Mouse (Mus musculus): ENCODE measurements around the gene Lhx8. TPM values are rescaled to one million over a fixed set of nuclear protein-coding genes. Genes with fewer than 3 reads are reported as not detected.
A peak's percentile ranks its signal among the peaks of the same experiment; 100 is the strongest.

Gene Lhx8
- not detected in 2 replicates for polyA plus RNA-seq (2011; ENCODE audit: insufficient read depth, insufficient read length, low replicate concordance, missing spikeins)

DNA sequence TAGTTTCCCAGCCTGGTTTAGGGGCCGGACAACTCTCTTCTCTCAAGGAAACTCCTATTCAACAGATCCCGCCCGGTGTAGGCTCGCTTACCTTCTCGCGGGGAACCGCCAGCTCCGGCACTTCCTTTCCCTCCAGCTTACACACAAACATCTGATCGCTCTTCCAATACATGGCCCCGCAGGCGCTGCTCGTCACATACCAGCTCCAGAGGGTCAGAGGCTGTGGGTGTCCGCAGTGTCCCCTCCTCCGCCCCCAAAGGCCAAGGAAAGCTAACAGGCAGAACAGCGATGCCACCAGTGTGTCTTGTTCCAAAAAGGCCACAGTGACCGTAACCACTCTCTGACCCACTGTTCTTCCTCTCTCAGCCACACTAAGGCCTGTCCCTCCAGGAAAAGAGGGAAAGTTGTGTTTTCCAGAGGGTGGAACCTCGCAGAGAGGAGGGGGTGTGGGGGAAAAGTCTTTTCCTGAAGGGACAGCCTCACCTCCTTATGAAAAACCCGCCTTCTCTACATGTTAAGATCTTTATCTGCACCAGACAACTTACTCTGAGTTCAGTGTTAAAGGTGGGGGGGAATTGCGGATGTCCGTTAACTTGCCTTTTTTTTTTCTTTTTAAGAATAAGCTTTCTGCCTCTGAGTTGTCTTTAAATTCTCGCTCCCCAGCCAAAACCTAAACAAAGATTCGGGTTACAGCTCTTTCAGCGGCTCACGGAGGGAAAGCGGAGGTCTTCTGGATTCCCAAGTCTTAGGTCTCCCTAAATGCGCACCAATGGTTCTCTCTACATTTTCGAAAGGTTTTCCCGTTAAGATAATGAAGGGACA, at the start of gene Lhx8:
Gene Lhx8 (minus strand): TSS at position 479 of the 822 bp plus-strand sequence.
- TF ChIP-seq POLR2A (IDR thresholded peaks at IDR 0.05; ENCODE audit: borderline replicate concordance, control insufficient read depth, low read depth, low read length) = no peak
- TF ChIP-seq CTCF (IDR thresholded peaks at IDR 0.05; ENCODE audit: control insufficient read depth, insufficient read depth, low read length) = no peak
- 4% methylated on average over 28 of the region's 28 CpGs for WGBS
- Histone ChIP-seq H3K27ac (ENCODE audit: control insufficient read depth, insufficient read depth, low read depth, low read length, poor library complexity) (no peak within 1 kb of the TSS), H3K4me3 (replicated peaks; ENCODE audit: control insufficient read depth, low read depth, low read length) (no peak within 1 kb of the TSS), H3K4me1 (ENCODE audit: control insufficient read depth, insufficient read depth, low read length) (no peaks in the 10 kb centered on the region)

DNA sequence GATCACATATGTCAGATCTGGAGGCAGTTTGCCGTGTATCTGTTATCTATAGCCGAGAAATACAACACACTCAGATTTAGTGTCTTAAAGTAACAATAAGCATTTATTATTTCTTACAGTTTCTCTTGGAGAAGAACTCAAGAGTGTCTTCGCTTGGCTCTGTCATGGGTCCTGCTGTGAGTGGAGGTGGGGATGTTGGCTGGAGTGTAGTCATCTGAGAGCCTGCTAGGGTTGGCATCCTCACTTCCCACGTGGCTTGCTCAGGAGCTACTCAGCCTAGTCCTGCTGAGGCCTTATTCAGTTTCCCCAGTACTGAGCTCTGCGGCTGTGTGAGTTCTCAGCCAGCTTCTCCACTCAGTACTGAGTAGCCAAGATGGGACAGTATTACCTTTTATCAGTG, 43.1 kb upstream of the Lhx8 start:
- H3K4me3 ChIP-seq (replicated peaks; ENCODE audit: control insufficient read depth, low read depth, low read length) = no peak overlapping the region
- WGBS = 71% methylated on average over 5 of the region's 5 CpGs
- TF ChIP-seq POLR2A (IDR thresholded peaks at IDR 0.05; ENCODE audit: borderline replicate concordance, control insufficient read depth, low read depth, low read length) = no peak
- TF ChIP-seq CTCF (IDR thresholded peaks at IDR 0.05; ENCODE audit: control insufficient read depth, insufficient read depth, low read length) = no peak
- no peak overlapping the region for H3K27ac ChIP-seq (ENCODE audit: control insufficient read depth, insufficient read depth, low read depth, low read length, poor library complexity)
- no peaks in the 10 kb centered on the region for H3K4me1 ChIP-seq (ENCODE audit: control insufficient read depth, insufficient read depth, low read length)

DNA sequence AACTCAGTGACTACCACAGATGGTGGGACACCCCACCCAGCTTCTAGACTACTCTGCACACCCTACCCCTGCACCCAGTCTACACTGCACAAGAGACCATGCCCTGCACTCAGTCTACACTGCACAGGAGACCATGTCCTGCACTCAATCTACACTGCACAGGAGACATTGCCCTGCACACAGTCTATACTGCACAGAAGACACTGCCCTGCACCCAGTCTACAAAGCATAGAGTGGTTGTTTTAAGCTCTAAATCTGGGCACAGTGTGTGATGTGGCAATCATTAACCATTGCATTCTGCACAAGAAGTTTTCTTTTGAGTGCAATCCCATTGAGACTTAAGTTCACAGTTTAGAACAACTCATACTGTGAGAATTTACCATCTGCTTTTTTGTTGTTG, 42.2 kb upstream of the Lhx8 start:
- TF ChIP-seq CTCF (IDR thresholded peaks at IDR 0.05; ENCODE audit: control insufficient read depth, insufficient read depth, low read length) (no peak), POLR2A (IDR thresholded peaks at IDR 0.05; ENCODE audit: borderline replicate concordance, control insufficient read depth, low read depth, low read length) (no peak)
- H3K4me1 ChIP-seq (ENCODE audit: control insufficient read depth, insufficient read depth, low read length) = no peaks in the 10 kb centered on the region
- H3K27ac ChIP-seq (ENCODE audit: control insufficient read depth, insufficient read depth, low read depth, low read length, poor library complexity) = no peak overlapping the region
- no peak overlapping the region for H3K4me3 ChIP-seq (replicated peaks; ENCODE audit: control insufficient read depth, low read depth, low read length)

DNA sequence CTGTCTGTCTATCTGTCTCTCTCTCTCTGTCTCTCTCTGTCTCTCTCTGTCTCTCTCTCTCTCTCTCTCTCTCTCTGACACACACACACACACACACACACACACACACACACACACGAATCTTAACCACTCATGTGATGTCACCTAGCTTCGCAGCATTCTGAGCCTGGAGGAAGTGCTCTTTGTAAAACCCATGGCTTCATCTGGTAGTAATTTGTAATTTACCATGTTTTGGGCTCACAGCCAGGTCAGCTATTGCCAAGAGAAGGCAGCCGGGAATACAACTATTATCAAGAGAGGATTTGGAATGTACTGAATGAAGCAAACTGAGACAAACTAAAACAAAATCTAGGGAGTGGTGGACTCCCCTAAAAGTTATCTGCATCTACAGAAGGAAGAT, 36.9 kb upstream of the Lhx8 start:
- 66% methylated on average over 3 of the region's 3 CpGs for WGBS
- no peak for TF ChIP-seq CTCF (IDR thresholded peaks at IDR 0.05; ENCODE audit: control insufficient read depth, insufficient read depth, low read length)
- TF ChIP-seq POLR2A (IDR thresholded peaks at IDR 0.05; ENCODE audit: borderline replicate concordance, control insufficient read depth, low read depth, low read length) = no peak
- Histone ChIP-seq H3K27ac (ENCODE audit: control insufficient read depth, insufficient read depth, low read depth, low read length, poor library complexity) (no peak overlapping the region), H3K4me3 (replicated peaks; ENCODE audit: control insufficient read depth, low read depth, low read length) (no peak overlapping the region), H3K4me1 (ENCODE audit: control insufficient read depth, insufficient read depth, low read length) (no peaks in the 10 kb centered on the region)

DNA sequence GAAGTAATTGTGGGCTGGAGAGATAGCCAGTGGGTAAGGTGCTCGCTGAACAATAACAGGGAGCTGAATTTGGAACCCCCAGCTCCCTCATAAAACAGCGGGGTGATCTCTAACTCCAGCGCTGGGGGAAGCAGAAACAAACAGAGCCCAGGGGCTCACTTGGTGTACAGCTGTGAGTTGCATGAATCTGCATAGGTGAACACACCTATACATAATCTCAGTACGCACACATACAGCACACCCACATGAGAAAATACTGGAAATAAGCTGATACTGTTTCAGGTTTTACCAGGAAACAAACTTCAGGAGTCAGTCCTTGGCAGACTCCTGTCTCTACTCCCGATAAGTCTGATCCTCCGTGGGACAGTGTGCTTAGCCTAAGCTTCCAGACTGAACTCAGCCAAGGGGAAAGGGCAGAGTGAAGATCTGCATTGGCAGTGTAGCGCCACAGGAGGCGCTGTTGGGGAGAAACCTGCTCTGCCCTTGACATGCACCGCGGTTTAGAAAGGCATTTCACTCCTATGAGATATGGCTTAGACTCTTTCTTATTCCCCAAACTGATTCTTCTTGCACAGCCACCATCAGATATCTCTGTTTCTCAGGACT, 34.2 kb upstream of the Lhx8 start:
- Histone ChIP-seq H3K4me3 (replicated peaks; ENCODE audit: control insufficient read depth, low read depth, low read length) (no peak overlapping the region), H3K27ac (ENCODE audit: control insufficient read depth, insufficient read depth, low read depth, low read length, poor library complexity) (no peak overlapping the region), H3K4me1 (ENCODE audit: control insufficient read depth, insufficient read depth, low read length) (no peaks in the 10 kb centered on the region)
- 25% methylated on average over 10 of the region's 10 CpGs for WGBS
- TF ChIP-seq CTCF (IDR thresholded peaks at IDR 0.05; ENCODE audit: control insufficient read depth, insufficient read depth, low read length) = peak; percentile 23; the same call in 1 of the 2 replicates
- TF ChIP-seq POLR2A (IDR thresholded peaks at IDR 0.05; ENCODE audit: borderline replicate concordance, control insufficient read depth, low read depth, low read length) = no peak

DNA sequence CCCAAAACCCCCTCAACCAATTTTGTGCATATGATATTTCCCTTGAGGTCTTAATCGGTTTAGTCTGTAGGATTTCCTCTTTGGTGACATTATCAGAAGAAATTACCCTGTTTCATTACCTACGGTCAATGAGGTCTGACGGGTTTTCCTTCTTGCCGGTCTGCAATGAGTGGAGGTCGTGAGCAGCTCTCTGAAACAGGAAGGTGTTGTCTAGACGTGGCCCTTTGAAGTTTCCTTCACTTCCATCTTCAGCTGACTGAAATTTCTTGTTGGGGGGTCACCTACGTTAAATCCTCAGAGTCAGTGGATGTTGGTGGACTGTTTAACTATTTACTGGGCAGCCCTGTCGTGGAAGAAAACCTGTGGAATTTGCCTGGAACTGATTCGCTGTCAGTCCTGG, 33.0 kb upstream of the Lhx8 start:
- Histone ChIP-seq H3K27ac (ENCODE audit: control insufficient read depth, insufficient read depth, low read depth, low read length, poor library complexity) (no peak overlapping the region), H3K4me3 (replicated peaks; ENCODE audit: control insufficient read depth, low read depth, low read length) (no peak overlapping the region), H3K4me1 (ENCODE audit: control insufficient read depth, insufficient read depth, low read length) (no peaks in the 10 kb centered on the region)
- WGBS = 29% methylated on average over 9 of the region's 9 CpGs
- TF ChIP-seq POLR2A (IDR thresholded peaks at IDR 0.05; ENCODE audit: borderline replicate concordance, control insufficient read depth, low read depth, low read length) (no peak), CTCF (IDR thresholded peaks at IDR 0.05; ENCODE audit: control insufficient read depth, insufficient read depth, low read length) (no peak)

DNA sequence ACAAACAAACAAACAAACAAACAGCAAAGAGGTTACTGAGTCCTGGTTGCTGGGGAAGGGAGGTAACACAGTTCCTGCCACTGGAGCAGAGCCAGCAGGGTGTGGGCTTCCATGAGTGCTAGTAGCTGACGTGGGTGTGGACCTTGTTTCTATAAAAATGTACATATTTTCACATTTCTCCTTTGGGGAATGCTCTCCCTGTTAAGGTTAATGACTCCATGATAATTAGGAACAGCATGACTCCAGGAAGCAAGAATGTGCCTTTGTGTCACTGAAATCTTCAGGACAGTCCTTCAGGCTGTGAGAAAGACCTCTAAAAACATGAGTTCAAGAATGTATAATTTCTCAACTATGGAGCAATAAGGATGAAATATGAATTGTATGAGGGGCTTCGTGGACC, 28.8 kb upstream of the Lhx8 start:
- no peak for TF ChIP-seq POLR2A (IDR thresholded peaks at IDR 0.05; ENCODE audit: borderline replicate concordance, control insufficient read depth, low read depth, low read length)
- no peak for TF ChIP-seq CTCF (IDR thresholded peaks at IDR 0.05; ENCODE audit: control insufficient read depth, insufficient read depth, low read length)
- Histone ChIP-seq H3K27ac (ENCODE audit: control insufficient read depth, insufficient read depth, low read depth, low read length, poor library complexity) (no peak overlapping the region), H3K4me3 (replicated peaks; ENCODE audit: control insufficient read depth, low read depth, low read length) (no peak overlapping the region), H3K4me1 (ENCODE audit: control insufficient read depth, insufficient read depth, low read length) (no peaks in the 10 kb centered on the region)
- WGBS = 75% methylated on average over 2 of the region's 2 CpGs

DNA sequence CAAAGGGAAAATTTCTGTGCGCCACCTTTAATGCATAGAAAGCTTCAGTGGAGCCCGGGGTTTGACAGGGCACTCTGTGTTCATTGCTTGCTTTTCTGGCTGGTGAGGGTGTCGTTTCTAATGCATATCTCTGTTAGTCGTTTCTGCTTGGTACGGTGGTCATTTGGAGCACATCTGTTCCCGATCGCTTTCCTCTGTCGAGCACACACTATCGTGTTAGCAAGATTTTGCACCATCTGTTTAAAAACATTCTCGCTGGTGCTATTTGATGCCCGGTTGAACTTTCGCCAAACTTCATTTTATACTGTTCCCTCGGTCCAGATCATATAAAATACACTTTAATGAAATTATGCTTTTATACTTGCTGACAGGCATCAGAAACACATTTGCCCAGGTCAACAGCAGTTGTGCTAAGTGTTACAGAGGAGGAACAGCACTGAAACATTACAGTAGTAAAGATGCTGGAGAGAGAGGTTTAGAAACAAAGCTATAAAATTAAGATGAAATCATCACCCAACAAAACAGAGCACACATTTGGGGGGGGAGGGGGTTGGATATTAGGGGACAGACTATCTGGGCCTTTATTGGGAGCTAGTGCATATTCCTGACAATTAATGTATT, 9.9 kb upstream of the Lhx8 start:
- H3K4me3 ChIP-seq (replicated peaks; ENCODE audit: control insufficient read depth, low read depth, low read length) = no peak overlapping the region
- WGBS = 84% methylated on average over 13 of the region's 13 CpGs
- no peak for TF ChIP-seq POLR2A (IDR thresholded peaks at IDR 0.05; ENCODE audit: borderline replicate concordance, control insufficient read depth, low read depth, low read length)
- TF ChIP-seq CTCF (IDR thresholded peaks at IDR 0.05; ENCODE audit: control insufficient read depth, insufficient read depth, low read length) = no peak
- H3K4me1 ChIP-seq (ENCODE audit: control insufficient read depth, insufficient read depth, low read length) = no peaks in the 10 kb centered on the region
- H3K27ac ChIP-seq (ENCODE audit: control insufficient read depth, insufficient read depth, low read depth, low read length, poor library complexity) = no peak overlapping the region

Data from bone marrow, adult 2 months (tissue).